Mouse (Mus musculus) hindbrain, postnatal 0 days (tissue): ENCODE measurements around the gene Lyve1. TPM values are rescaled to one million over a fixed set of nuclear protein-coding genes. Genes with fewer than 3 reads are reported as not detected.

Source experiments
- ATAC-seq: fragments of 200-750 bp; cut with Nextera tagmentation; 2 replicates; pipeline ENCODE4 v1.8.0; 2017; ENCODE audit warnings: mild to moderate bottlenecking, moderate TSS enrichment, moderate library complexity
- DNase-seq: peaks from one replicate; pipeline ENCODE4 v3.0.0-alpha.2; 2015; ENCODE audit warnings: low spot score
- H3K27ac ChIP-seq: fragments of 300-500 bp; sonication (generic); 2 replicates; pipeline ENCODE4 v1.5.1; 2014; ENCODE audit warnings: mild to moderate bottlenecking
- H3K27me3 ChIP-seq: fragments of 300-500 bp; sonication (generic); 2 replicates; pipeline ENCODE4 v1.6.1; 2014; ENCODE audit warnings: low read length, mixed read lengths; ENCODE audit not compliant: insufficient read depth
- H3K36me3 ChIP-seq: fragments of 300-500 bp; sonication (generic); 2 replicates; pipeline ENCODE4 v1.6.1; 2014; ENCODE audit warnings: low read length, mixed read lengths; ENCODE audit not compliant: insufficient read depth
- H3K4me1 ChIP-seq: fragments of 300-500 bp; sonication (generic); 2 replicates; pipeline ENCODE4 v1.6.1; 2014; ENCODE audit warnings: antibody characterized with exemption, low read length, mixed read lengths; ENCODE audit not compliant: insufficient read depth
- H3K4me2 ChIP-seq: fragments of 300-500 bp; sonication (generic); 2 replicates; pipeline ENCODE4 v1.6.1; 2014; ENCODE audit warnings: low read depth, mild to moderate bottlenecking, low read length, moderate library complexity, mixed read lengths
- H3K4me3 ChIP-seq: fragments of 300-500 bp; sonication (generic); 2 replicates; pipeline ENCODE4 v1.5.1; 2014; ENCODE audit warnings: low read length
- H3K9ac ChIP-seq: fragments of 300-500 bp; sonication (generic); replicated peaks from 2 replicates; pipeline ENCODE4 v1.6.1; 2014; ENCODE audit warnings: mild to moderate bottlenecking, low read length, moderate library complexity, mixed read lengths
- H3K9me3 ChIP-seq: fragments of 300-500 bp; sonication (generic); 2 replicates; pipeline ENCODE4 v1.6.1; 2016; ENCODE audit warnings: low read length, mixed read lengths
- CTCF ChIP-seq: IDR thresholded peaks from 2 replicates; pipeline ENCODE4 v1.5.1; 2016; ENCODE audit warnings: antibody characterized with exemption, control low read depth, low read depth
- WGBS: fragments of 180-500 bp; shearing (Covaris S2); extraction: QIAGEN DNeasy Blood & Tissue Kit; methylation state at CpG from one replicate; pipeline ENCODE4 v1.1.7; 2014; 5-methylcytosine and 5-hydroxymethylcytosine counted together
- polyA plus RNA-seq: library from polyadenylated mRNA; unstranded; fragments of >200 nt; fragmentation: Nextera tagmentation; extraction: Ambion mirVana; gene quantifications from 2 replicates; pipeline ENCODE4 v1.2.1, GENCODE M21; 2015
- total RNA-seq: library from RNA; depleted of rRNA; stranded (reverse); fragments of >200 nt; gene quantifications from 2 replicates; pipeline ENCODE4 v1.2.3, GENCODE M21; 2014

Gene Lyve1
- total and polyA plus RNA-seq, 2 experiments from 2014 or later = 6.3 to 9.7 TPM

GRCm38 (mm10) chr7:110840332-110840731 lies 22.7 kb downstream of the Lyve1 start:
- DNase-seq (no peak), ATAC-seq (no peak)
- Histone ChIP-seq H3K4me1 (no peaks in the 10 kb centered on the region), H3K9me3 (no peaks in the 10 kb centered on the region), H3K27me3 (no peaks in the 10 kb centered on the region), H3K27ac (no peak overlapping the region), H3K4me3 (no peak overlapping the region), H3K36me3 (peaks cover 4% of the 10 kb centered on the region; the same call in 1 of the 2 replicates), H3K9ac (no peak overlapping the region), H3K4me2 (no peak overlapping the region)
- WGBS = 81% methylated on average over 4 of the region's 4 CpGs
- no peak for TF ChIP-seq CTCF

- ATAC-seq (no peak), DNase-seq (no peak)
- Histone ChIP-seq H3K9ac (no peak overlapping the region), H3K27ac (no peak overlapping the region), H3K4me1 (no peaks in the 10 kb centered on the region), H3K4me3 (no peak overlapping the region), H3K27me3 (no peaks in the 10 kb centered on the region), H3K9me3 (no peaks in the 10 kb centered on the region), H3K36me3 (peaks cover 17% of the 10 kb centered on the region), H3K4me2 (no peak overlapping the region)
- TF ChIP-seq CTCF = no peak
- WGBS = 60% methylated on average over 3 of the region's 3 CpGs
These were observed 28.5 kb downstream of the Lyve1 start for GRCm38 (mm10) chr7:110834522-110834921.

GRCm38 (mm10) chr7:110834018-110834417 lies 29.0 kb downstream of the Lyve1 start:
- WGBS = 100% methylated on average over 1 of the region's 1 CpGs
- DNase-seq (no peak), ATAC-seq (no peak)
- H3K27me3 ChIP-seq = no peaks in the 10 kb centered on the region
- H3K4me2 ChIP-seq = no peak overlapping the region
- H3K27ac ChIP-seq = no peak overlapping the region
- H3K9me3 ChIP-seq = no peaks in the 10 kb centered on the region
- no peak overlapping the region for H3K9ac ChIP-seq
- TF ChIP-seq CTCF = no peak
- peaks cover 17% of the 10 kb centered on the region for H3K36me3 ChIP-seq
- no peak overlapping the region for H3K4me3 ChIP-seq
- H3K4me1 ChIP-seq = no peaks in the 10 kb centered on the region

- DNase-seq (no peak), ATAC-seq (no peak)
- Histone ChIP-seq H3K4me3 (no peak overlapping the region), H3K9ac (no peak overlapping the region), H3K27me3 (no peaks in the 10 kb centered on the region), H3K9me3 (no peaks in the 10 kb centered on the region), H3K36me3 (peaks cover 17% of the 10 kb centered on the region), H3K4me2 (no peak overlapping the region), H3K4me1 (no peaks in the 10 kb centered on the region), H3K27ac (no peak overlapping the region)
- 100% methylated on average over 1 of the region's 1 CpGs for WGBS
- TF ChIP-seq CTCF = no peak
These were observed 30.0 kb downstream of the Lyve1 start for GRCm38 (mm10) chr7:110833024-110833423.

- 79% methylated on average over 8 of the region's 8 CpGs for WGBS
- no peak for DNase-seq
- Histone ChIP-seq H3K36me3 (peaks cover 16% of the 10 kb centered on the region), H3K4me2 (no peak overlapping the region), H3K4me1 (no peaks in the 10 kb centered on the region), H3K27me3 (no peaks in the 10 kb centered on the region), H3K4me3 (no peak overlapping the region), H3K9me3 (no peaks in the 10 kb centered on the region), H3K9ac (no peak overlapping the region), H3K27ac (no peak overlapping the region)
- TF ChIP-seq CTCF = no peak
- no peak for ATAC-seq
These were observed 38.8 kb downstream of the Lyve1 start for GRCm38 (mm10) chr7:110823995-110824953.

- Histone ChIP-seq H3K4me3 (no peak overlapping the region), H3K9me3 (no peaks in the 10 kb centered on the region), H3K36me3 (peaks cover 16% of the 10 kb centered on the region), H3K27me3 (no peaks in the 10 kb centered on the region), H3K4me1 (no peaks in the 10 kb centered on the region), H3K27ac (no peak overlapping the region), H3K9ac (no peak overlapping the region), H3K4me2 (no peak overlapping the region)
- ATAC-seq (no peak), DNase-seq (peak; percentile 28)
- no peak for TF ChIP-seq CTCF
- WGBS = 60% methylated on average over 4 of the region's 4 CpGs
These were observed 39.4 kb downstream of the Lyve1 start for GRCm38 (mm10) chr7:110823593-110823992.

- no peaks in the 10 kb centered on the region for H3K9me3 ChIP-seq
- no peak for TF ChIP-seq CTCF
- no peaks in the 10 kb centered on the region for H3K4me1 ChIP-seq
- H3K9ac ChIP-seq = no peak overlapping the region
- ATAC-seq (no peak), DNase-seq (no peak)
- no peak overlapping the region for H3K27ac ChIP-seq
- 87% methylated on average over 8 of the region's 8 CpGs for WGBS
- H3K27me3 ChIP-seq = no peaks in the 10 kb centered on the region
- no peak overlapping the region for H3K4me2 ChIP-seq
- H3K36me3 ChIP-seq = peaks cover 16% of the 10 kb centered on the region
- no peak overlapping the region for H3K4me3 ChIP-seq
These were observed 40.0 kb downstream of the Lyve1 start for GRCm38 (mm10) chr7:110823076-110823475.
